Mouse (Mus musculus) kidney, adult 8-10 months (tissue): ENCODE results near the gene Mrpl23.

Experiments
- DNase-seq, 2 experiments: peaks; one replicate each; pipeline ENCODE4 v3.0.0; 2022

Mrpl23 gene

DNA sequence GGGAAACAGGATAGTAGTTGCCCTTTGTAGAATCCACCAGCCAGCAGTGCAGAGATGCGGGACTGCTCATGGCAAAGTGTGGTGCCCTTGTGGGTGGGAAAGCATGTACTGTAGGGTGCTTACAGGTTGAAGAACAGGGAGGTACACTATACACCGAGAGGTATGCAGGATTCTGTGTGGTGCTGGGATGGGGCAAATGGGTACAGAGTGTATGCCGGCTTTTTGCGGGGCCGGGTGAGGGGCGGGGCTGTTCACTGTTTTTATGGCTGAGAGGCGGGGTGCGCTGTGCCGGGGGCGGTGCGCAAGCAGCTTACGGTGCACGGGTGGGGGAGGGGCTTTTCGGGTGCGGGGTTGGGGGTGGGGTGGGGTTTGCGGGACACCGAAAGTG, at the start of gene Mrpl23:
Gene Mrpl23, plus strand, starts transcription at position 16 of the 388 bp plus-strand sequence.
- no peak for DNase-seq

DNA sequence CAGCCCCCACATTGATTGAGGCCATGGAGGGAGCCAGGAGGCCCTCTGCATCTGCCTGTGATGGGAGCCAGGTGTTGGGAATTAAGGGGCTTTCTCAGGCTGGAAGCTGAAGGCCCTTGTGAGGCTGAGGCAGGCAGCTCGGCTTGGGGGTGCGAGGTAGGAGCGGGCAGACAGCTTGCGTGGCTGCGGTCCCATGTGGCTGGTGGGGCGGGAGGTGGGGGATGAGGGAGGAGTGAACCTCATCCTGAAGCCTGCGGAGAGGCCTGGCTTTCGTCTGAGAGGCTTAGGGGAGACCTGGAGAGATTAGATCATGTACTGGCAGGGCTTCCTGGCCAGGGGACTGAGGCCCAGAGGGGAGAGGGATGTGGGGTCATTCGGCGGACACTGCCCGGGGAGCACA, 49.4 kb upstream of the Mrpl23 start:
- DNase-seq: no peak

DNA sequence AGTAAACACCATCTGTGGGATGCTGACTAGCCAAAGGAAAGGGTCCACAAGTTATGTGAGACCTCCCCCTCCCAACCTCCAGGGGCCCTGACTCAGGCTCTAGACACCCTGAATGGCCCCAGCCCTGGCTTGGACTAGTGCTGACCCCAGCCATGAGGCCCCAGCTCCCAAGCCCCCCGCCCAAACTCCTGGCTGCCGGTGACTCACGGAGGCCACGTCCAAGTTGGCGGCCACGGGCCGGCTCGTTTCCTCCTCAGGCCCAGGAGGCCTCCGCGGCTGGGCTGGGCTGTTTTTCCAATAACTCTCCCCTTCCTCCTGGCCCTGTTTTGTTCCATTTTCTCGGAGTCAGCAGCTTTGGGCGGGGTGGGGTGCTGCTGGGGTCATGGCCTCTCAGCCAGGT, 47.7 kb upstream of the Mrpl23 start:
- DNase-seq: no peak

DNA sequence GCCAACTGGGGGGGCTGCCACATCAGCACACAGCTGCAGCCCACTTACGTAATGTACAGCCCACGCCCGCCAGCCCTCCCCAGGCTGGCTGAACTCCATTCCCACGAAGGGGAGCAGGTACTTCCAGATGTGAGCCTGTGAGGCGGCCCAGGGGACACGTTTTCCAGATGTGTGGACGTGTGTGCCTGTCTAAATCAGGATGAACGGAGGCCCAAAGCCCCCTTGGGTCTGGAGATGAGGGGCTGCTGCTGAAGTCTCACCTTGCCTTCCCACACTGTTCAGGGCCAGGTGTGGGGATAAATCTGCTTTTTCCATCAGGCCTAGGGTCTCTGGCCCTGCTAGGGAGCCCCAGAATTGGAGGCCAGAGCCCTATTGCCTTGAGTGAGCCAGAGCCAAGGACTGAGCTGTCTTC, 45.7 kb upstream of the Mrpl23 start:
- no peak for DNase-seq

DNA sequence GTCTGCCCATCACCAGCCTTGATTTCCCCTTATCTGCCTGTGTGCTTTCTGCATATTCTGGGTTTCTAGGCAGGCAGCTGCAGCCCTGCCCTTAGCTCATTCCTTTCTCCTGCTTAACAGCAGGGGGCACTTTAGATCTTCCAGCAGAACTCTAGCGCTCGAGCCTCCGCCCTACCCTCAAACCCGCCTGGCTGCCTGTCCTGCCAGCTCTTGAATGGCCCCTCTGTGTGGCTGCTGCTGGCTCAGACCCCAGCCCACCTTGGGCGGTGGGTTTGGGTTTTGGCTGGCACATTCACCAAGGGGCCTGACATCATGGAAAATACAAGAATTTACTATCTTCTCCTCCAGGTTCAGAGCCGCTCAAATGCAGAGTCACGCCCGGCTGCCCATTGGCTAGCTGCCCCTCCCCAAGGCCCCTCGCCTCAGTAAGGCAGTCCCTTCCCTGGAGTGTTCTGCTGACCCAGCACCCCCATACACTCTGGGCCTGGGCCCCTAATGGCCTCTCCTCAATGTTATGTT, 45.1 kb upstream of the Mrpl23 start:
- DNase-seq: peak in 1 of 2 experiments; percentile 7

DNA sequence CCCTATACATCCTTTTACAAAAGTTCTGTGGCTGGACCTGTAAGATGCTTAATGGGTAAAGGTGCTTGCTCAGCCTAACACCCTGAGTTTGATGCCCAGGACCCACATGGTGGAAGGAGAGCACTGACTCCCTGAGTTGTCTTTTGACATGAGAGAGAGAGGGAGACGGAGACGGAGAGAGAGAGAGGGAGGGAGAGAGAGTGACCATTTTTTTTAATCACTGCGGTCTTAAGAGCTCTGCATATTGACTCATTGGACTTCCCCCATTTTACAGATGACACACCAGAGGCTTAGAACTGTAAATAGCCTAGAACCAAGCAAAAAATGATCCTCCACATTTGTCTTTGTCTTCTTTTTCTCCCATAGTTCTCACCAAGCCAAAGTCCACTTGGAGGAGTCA, 44.4 kb upstream of the Mrpl23 start:
- DNase-seq: no peak

DNA sequence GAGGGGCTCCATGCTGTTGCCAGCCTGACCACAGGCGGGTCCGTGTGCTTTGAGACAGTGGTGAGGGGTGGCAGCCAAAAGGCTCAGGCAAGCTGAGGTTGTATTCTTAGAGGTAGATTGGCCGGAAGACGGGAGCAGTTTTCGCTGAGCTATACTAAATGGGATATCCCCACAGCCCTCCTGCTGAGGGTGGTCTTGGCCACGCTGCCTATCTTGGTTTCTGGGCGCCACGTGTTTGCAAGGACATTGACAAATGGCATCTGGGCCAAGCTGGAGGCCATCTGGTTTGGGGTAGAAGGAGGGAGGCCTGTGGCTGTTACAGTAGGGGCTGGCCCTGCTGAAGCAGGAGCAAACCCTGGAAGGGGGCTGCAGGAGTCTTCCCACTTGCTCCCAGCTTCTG, 39.0 kb upstream of the Mrpl23 start:
- DNase-seq: no peak

DNA sequence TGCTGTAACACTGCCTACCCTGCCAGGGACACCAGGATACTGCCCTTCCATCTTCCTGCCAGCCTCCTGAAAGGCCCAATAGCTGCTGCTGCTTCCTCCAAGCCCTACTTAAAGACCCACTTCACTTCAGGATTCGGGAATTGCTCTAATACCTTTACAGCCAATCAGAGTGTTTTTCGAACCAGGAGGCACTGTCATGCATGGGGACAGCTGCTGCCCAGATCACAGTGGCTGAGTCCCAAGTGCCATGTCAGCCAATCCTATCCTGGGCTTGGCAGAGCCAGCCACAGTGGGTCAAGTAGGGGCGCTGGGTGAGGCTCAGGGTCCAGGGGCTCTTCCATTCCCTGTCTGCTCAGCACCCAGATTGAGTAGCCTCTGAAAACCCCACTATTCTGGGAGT, 36.3 kb upstream of the Mrpl23 start:
- no peak for DNase-seq

DNA sequence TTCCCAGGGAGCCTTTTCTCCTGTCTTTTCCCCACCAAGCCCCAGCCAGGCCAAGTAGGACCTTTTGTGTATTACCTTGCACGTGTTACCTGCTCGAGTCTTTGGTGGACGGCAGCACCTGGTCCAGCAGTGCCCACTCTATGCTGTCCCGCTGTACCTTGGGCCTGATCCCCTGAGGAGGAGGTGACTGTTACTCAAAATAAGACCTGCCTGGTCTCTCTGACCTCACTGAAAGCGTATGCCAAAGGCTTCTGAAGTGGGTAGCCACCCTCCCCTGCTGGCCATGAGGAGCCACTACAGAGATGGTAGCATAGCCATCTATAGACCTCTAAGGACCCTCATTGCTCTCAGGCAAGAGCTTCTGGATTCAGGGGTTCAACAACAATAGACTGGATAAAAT, 35.7 kb upstream of the Mrpl23 start:
- no peak for DNase-seq

DNA sequence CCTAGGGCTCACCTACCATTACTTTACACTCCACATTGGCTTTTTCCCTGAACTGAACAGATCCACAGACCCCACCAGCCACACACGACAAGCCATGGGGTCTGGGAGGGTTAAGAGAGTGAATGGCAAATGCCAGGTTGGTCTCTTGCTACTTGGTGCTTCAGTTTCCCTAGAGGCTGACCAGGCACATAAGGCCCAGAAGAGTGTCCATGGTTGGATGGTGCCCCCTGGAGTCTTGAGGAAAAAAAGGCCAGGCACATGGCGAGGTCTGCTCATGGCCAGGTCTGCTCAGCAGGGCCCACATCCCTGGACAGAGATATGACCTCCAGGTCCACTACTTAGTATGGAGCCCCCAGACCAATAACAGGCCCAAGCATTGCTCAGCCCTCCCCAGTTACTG, 34.7 kb upstream of the Mrpl23 start:
- peak in 1 of 2 experiments; percentile 17 for DNase-seq

DNA sequence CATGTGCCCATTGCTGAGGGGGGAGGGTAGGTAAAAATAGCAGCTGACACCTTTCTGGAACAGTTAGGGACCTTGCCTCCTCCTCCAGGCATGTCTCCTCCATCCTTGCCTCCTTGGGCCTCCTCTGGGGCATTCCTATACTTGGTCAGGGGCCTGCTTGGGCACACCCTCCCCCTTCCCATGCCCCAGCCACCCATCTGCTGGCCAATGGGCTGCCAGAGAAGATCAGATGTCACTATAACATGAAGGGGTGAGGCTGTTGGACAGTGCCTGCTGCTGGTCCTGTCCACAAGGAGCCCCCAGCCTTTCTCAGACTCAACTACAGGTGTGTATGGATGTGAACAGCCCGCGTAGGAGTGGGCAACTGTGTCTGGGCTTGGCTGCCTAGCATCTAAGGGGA, 33.9 kb upstream of the Mrpl23 start, which contains the start of gene Tnnt3:
Gene Tnnt3, plus strand, starts transcription at position 262 of the 400 bp plus-strand sequence.
- DNase-seq: no peak

DNA sequence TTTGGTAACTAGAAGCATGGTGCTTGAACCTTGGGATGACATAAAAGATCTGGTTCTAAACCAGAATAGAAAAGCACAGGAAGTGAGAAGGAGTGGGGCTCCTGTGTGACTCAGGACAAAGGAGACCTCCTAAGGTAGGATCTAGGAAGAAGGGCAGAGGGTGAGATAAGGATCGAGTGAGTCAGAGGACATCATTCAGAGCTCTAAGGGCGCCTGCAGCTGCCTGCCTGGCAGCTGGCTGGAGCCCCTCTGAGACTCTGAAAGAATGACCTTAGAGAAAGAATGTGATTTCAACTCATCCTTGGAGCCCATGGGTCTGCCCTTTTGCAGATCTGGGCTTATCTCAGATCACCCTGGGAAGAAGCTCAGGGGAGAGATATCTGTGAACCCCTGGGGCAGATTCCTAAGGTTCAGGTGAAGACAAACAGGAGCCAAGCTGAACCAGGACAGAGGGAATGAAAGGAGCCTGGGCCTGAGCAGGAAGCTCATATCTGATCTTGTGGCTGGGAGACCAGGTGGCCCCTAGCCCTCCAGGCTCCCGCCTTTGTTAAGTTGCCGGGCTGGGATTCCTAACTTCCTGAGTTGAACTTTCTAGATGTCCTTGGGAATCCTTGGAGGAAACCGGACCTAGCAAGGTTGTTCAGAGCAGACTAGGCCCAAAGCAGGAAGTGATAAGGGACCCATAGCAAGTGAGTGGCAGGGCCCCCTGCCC, 33.3 kb upstream of the Mrpl23 start:
- no peak for DNase-seq

DNA sequence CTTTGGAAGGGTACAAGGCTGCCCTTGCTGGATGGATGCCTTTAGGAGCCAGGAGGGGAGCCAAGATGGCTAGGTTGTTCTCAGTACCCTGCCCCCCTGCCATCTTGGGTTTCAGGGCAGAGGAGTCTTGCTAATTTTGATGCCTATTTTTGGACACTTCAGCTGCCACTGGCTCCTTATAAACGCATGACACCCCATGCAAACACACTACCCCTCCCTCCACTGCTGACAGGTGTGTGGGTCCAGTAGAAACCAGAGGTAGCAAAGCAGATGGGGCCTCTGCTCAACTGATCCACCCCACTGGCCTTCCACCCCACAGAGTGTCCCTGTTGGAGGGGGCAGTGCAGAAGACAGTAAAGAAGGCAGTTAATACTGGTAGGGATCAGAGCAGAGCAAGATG, 32.5 kb upstream of the Mrpl23 start:
- no peak for DNase-seq

DNA sequence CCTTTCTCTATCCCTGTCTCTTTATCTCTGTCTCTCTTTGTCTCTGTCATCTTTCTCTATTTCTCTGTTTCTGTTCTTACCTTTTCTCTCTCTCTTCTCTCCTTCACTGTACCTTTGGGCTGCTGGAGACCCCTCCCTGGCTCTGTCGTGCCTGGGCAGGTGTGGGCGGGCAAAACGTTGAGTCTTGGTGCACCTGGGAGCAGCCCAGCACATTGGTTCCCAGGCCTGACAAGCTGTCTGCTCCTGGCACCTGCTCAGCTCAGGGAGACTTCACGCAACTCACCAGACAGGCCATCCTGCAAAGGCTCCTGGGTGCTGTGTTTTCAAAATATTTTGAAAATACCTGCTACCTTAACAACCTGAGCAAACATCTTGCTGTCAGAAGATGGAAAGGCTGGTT, 29.3 kb upstream of the Mrpl23 start:
- DNase-seq: no peak

DNA sequence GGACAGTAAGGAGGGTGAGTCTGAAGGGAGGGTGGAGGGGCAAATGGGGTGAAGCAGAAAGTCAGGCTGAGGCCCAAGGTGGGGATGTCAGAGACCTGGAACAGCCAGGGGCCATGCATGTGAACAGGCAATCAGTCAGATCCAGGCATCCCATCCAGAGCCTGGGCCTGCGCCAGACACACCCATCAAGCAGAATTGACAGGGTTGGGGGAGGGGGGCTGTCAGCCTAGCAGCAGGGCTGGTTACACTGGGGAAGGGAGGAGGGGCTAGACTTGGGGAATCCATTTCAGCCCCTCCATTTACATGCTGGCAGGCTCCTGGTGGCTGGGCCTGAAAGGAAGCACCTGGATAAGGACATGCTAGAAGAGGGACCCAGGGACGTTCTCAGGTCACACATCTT, 26.5 kb upstream of the Mrpl23 start:
- no peak for DNase-seq

DNA sequence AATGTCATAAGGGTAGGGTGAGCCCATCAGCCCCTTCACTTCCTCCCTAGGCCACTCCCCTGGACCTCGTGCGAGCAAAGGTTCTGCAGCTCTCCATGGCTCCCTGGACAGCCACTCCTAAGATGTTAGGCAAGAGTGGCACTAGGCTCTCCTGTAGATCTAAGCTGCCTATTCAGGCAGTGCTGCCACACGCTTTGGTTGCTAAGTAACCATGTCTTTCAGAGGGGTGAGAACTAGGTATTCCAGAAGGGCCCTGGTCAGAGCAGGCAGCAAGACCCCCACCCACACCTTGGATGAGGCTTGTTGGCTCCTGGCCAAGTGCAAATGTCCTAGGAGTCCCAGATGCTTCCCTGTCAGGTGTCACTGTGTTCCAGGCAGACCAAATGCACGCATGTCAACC, 26.0 kb upstream of the Mrpl23 start:
- no peak for DNase-seq

DNA sequence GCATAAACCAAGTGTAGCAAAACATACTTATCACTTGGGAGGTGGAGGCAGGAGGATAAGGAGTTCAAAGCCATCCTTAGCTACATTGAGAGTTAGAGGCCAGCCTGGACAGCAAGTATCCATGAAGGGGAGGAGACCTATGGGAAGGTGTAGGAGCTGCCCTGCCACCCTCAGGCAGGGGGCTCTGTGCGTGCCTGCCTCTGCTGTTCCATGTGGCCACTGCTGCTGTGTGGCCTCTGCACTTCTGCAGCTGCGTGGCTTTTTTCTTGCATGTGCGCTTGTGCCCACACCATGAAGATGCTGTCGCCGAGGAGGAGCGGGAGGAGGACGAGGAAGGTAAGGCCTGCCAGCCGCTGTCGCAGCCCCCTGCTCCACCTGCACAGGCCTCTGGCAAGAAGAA, 25.0 kb upstream of the Mrpl23 start:
- DNase-seq: no peak

DNA sequence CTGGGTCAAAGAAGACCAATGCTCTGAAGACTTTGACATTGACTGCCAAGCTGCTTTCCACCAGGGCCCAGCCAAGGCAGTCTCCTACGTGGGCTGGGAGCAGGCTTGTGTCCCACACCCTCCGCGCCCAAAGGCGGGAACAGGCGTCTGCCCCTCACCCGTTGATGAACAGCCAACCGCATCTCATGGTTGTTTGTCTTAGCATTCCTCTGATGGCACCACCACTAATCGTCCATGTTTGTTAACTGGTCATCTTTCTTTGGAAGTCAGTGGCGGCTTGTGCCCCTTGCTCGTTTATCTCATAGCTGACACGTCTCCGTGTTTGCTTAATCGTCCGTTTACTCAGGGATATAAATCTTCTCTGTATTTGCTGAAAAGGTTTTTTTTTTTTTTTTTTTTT, 23.0 kb upstream of the Mrpl23 start:
- no peak for DNase-seq

DNA sequence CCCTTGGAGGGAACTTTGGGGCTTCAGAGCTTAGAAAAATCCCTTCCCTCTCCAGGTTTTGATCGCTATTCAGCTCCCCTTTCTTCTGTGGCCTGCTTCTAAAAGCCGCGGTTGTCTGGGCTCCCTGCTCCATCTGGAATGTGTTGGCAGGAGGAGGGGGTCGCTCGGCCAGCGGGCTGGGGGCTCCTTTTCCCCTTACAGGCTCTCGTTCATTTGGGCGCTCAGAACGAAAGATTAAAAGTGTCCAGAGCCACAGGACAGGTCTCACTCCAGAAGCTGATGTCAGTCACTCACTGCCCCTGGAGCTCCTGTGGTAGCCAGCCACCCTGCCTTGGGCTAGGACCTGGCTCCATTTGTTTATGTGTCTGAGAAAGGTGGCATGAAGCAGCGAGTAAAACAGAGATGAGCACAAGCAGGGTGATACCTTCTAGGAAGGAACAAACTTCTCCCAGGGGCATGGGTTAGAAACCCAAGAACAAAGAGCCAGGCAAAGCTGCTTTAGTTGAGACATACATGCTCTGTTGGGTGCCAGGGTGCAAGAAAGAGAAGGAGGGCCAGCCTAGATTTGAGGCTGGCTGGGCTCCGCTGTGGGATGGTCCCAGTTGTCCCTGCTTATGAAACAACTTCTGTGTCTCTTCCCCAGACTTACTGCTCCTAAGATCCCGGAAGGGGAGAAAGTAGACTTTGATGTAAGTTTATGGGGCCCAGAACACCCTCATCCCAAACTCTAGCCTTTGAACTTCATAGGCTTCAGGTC, 22.3 kb upstream of the Mrpl23 start:
- no peak for DNase-seq

DNA sequence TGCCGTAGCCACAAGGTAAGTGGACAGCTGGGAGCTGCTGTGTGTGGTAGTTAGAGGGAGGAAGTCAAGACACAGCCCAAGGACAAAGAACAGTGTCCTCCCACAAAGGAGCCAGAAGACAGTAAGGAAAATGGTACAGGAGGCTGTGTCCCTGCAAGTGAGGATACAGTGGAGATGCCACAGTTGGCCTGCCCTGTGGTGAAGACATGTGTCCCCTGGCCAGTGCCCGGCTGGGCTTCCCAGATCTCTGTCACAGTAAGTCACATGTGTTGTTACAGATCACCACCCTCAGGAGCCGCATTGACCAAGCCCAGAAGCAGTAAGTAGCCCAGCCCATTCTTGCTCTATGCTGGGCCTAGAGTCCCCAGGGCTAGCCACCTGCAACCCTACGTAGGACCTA, 18.4 kb upstream of the Mrpl23 start:
- DNase-seq: no peak

DNA sequence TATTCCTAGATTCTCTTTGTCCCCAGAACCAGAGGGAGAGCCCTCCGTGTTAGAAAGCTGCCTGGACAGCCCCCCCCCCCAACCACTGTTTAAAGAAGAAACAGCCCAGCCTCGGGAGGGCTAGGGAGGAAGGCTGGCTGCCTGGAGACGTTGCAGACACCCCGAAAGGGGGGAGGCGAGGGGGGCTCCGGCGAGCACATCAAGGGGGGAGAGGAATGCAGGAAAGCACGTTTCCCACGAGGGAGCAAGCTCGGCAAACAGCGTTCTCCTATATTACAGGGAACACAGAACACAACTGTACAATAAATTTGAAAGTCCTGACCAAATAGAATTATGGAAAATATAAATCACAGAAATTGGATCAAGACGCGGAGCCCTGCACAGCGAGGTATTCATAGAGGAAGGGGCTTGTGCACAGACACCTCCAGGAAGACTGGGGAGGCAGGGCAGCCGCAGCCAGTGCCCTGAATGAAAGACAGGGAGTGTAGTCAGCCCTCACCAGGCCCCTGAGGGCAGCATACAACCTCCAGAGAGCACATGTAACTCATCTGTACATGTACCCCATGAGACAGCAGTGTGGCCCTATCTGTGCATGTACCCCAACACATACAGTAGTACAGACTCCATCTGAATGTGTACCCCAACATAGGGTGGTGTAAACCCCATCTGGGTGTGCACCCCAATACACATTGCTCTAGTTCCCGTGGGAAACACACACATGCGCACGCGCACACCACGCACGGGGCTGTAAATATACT, 16.1 kb upstream of the Mrpl23 start:
- DNase-seq: no peak

DNA sequence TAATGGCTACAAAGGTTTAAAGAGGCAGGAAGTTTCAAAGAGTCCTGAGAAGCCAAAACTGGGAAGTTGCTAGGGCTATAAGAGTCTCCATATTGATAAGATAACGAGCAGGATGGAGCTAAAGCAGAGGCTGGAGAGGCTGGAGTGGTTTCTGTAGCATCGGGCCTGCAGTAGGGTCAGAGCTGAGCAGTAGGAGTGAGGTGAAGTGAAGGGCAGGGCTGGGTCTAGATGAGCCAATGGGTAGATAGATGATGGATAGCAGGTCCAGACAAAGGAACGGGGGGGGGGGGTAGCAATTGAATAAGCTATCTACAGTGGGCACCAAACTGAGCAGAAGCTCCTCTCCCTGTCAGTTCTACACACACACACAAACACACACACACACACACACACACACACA, 15.0 kb upstream of the Mrpl23 start:
- DNase-seq: no peak

DNA sequence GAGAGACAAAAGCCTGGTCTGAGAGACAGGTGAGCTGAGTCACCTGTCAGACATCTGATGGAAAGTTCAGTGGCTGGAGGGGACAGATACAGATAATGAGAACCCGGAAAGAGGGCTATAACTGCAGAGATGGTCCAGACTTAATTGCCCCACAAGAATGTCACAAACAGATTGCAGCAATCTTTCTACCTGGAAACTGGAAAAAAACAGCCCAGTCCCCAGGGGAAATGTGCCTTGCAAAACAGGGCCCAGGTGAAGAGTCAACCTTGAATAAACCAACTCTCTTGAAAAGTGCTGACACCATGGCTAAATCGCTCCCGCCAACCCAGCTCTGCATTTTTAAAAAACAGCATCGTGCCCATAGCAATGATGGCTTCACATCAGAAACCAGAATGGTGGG, 12.2 kb upstream of the Mrpl23 start:
- no peak for DNase-seq

DNA sequence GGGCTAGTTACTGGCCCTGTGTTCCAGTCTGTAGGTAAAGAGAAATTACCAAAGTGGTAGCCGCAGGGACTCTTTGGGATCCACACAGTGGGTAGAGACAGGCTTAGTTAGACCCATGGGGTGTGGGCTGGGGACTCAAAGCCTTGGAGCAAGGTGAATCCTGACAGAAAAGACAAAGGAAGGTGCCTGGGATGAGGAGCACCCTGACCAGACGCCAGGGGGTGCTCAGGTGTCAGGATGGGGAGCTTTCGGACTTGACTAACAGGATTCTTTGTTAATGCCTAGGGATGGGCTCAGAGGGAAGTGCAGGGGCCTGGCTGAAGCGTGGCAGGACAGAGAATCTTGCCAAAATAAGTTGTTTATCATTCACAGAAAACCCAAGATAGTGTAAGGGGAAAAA, 10.1 kb upstream of the Mrpl23 start:
- peak in 1 of 2 experiments; percentile 23 for DNase-seq
